Mouse (Mus musculus): ENCODE measurements around the gene Mroh2a.

- TF ChIP-seq CTCF (IDR thresholded peaks at IDR 0.05; ENCODE audit: control insufficient read depth, insufficient read depth, low read length) (no peak), POLR2A (IDR thresholded peaks at IDR 0.05; ENCODE audit: borderline replicate concordance, control insufficient read depth, low read depth, low read length) (no peak)
Observed at GRCm38 (mm10) chr1:88240072-88240471, 13.3 kb downstream of the Mroh2a start.
